Mouse (Mus musculus) c-Kit-positive CD71-positive TER-119-negative erythroid progenitor cells, embryonic 14.5 days (primary cell): Measurements from ENCODE around the gene Vwa2.

Experiments used
- DNase-seq: peaks from one replicate; pipeline ENCODE4 v3.0.0-alpha.2; 2013; ENCODE audit warnings: low read depth

Gene Vwa2

GRCm38 (mm10) chr19:56873816-56874600 is at the start of gene Vwa2:
Vwa2 (plus strand) TSS chr19:56874249.
- no peak for DNase-seq

GRCm38 (mm10) chr19:56826047-56826631 is 47.9 kb upstream of the Vwa2 start, which contains the start of gene Tdrd1:
Tdrd1 (plus strand) TSS chr19:56826209.
- no peak for DNase-seq

GRCm38 (mm10) chr19:56828305-56828704 is 45.7 kb upstream of the Vwa2 start:
- no peak for DNase-seq

GRCm38 (mm10) chr19:56829267-56829666 is 44.8 kb upstream of the Vwa2 start:
- DNase-seq: no peak

GRCm38 (mm10) chr19:56830163-56830562 is 43.9 kb upstream of the Vwa2 start:
- DNase-seq: no peak

- DNase-seq: no peak
Observed at GRCm38 (mm10) chr19:56835340-56835739, 38.7 kb upstream of the Vwa2 start.

- DNase-seq: no peak
Observed at GRCm38 (mm10) chr19:56838942-56839706, 34.9 kb upstream of the Vwa2 start.

- no peak for DNase-seq
Observed at GRCm38 (mm10) chr19:56842974-56843373, 31.1 kb upstream of the Vwa2 start.

GRCm38 (mm10) chr19:56852590-56852989 is 21.5 kb upstream of the Vwa2 start:
- DNase-seq: no peak

- no peak for DNase-seq
Observed at GRCm38 (mm10) chr19:56856455-56856854, 17.6 kb upstream of the Vwa2 start.

GRCm38 (mm10) chr19:56867701-56868100 is 6.3 kb upstream of the Vwa2 start:
- no peak for DNase-seq

GRCm38 (mm10) chr19:56874601-56875315 is 709 bp downstream of the Vwa2 start:
- DNase-seq: no peak

GRCm38 (mm10) chr19:56877364-56877763 is 3.3 kb downstream of the Vwa2 start:
- DNase-seq: no peak

- DNase-seq: no peak
Observed at GRCm38 (mm10) chr19:56887879-56888278, 13.8 kb downstream of the Vwa2 start.

- DNase-seq: no peak
Observed at GRCm38 (mm10) chr19:56888654-56889053, 14.6 kb downstream of the Vwa2 start.

- no peak for DNase-seq
Observed at GRCm38 (mm10) chr19:56891438-56891837, 17.4 kb downstream of the Vwa2 start.

GRCm38 (mm10) chr19:56892586-56892985 is 18.5 kb downstream of the Vwa2 start:
- DNase-seq: no peak

GRCm38 (mm10) chr19:56893326-56893725 is 19.3 kb downstream of the Vwa2 start:
- no peak for DNase-seq

GRCm38 (mm10) chr19:56897654-56898053 is 23.6 kb downstream of the Vwa2 start:
- no peak for DNase-seq

- DNase-seq: no peak
Observed at GRCm38 (mm10) chr19:56904095-56904494, 30.0 kb downstream of the Vwa2 start.

- no peak for DNase-seq
Observed at GRCm38 (mm10) chr19:56905395-56905794, 31.3 kb downstream of the Vwa2 start.

- DNase-seq: no peak
Observed at GRCm38 (mm10) chr19:56907850-56908249, 33.8 kb downstream of the Vwa2 start.
